Mouse (Mus musculus) lung, postnatal 36 days (tissue): Measurements from ENCODE around the gene Itsn1.

Source experiments
- DNase-seq: peaks from one replicate; pipeline ENCODE4 v3.0.0; 2022; ENCODE audit warnings: mixed read lengths

The Itsn1 gene

GRCm38 (mm10) chr16:91770662-91771061 lies 41.6 kb downstream of the Itsn1 start:
- no peak for DNase-seq

- no peak for DNase-seq
Observed at GRCm38 (mm10) chr16:91771334-91771733, 42.3 kb downstream of the Itsn1 start.

DNA sequence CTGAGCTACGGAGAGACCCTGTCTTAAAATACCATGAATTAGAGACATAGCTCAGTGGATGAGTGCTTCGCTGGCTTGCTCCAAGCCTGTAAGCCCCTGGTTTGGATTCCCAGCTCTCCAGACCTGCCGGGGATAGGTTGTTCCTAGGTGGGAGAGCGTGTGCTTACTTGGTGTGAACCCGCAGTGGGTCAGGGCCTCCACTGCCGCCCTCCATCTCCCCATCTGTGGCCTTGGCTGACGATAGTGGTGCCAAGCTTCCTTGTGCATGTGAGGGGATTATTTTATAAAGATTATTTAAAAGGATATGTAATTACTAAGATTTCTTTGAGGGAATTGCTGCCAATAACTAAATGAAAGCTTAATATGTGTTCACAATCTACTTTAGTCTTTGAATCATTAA lies 43.5 kb downstream of the Itsn1 start:
- DNase-seq: no peak

DNA sequence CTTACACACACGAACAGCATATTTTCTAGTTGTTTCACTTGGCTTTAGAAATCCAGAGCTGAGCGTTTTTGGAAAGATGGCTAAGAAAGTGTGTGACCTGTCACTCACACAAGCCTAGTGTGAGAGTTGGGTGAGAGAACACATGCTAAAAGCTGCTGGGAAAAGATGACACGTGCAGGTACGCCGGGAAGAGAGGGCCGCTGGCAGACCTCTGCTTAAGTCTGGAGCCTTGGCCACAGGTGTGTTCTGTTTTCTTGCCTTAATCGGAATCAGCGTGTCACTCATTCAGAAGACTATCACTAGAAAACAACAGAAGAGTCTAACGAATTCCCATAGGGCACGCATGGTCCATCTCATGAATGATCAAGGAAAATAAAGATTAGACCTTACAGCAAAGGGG lies 50.5 kb downstream of the Itsn1 start:
- no peak for DNase-seq

- no peak for DNase-seq
Observed at GRCm38 (mm10) chr16:91780151-91780550, 51.1 kb downstream of the Itsn1 start.

DNA sequence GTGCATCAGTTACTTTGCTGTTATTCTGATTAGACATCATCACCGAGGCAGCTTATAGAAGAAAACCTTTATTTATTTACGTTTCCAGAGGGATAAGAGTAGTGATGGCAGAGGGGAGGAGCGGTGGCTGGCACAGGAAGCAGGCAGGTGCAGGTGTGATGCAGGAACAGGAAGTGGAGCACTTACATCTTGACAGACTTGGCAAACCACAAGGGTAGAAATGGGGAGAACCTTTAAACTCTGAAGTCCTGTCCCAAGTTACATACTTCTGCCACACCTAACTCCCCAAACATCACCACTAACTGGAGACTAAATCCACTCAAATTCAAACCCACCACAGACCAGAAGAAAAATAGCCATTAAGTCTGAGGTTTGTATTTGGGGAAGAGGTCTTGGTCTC lies 51.7 kb downstream of the Itsn1 start:
- no peak for DNase-seq

- no peak for DNase-seq
Observed at GRCm38 (mm10) chr16:91783191-91783590, 54.1 kb downstream of the Itsn1 start.

- DNase-seq: no peak
Observed at GRCm38 (mm10) chr16:91784298-91784697, 55.2 kb downstream of the Itsn1 start.

- peak; percentile 49 for DNase-seq
Observed at GRCm38 (mm10) chr16:91786425-91786824, 57.3 kb downstream of the Itsn1 start.

DNA sequence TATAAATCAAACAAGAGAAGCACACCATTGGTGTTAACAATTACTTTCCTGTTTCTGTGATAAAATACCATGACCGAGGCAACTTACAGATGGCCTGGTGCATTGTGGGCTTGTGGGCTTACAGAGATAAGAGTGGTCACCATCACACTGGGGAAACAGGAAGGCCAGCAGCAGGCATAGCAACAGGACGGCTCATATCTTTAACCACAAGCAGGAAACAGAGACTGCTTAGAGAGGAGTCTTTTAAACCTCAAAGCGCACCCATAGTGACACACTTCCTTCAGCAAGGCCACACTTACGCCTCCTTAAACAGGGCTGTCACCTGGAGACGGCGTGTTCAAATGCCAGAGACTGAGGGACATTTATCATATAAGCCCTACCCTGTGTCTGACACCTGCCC lies 60.6 kb downstream of the Itsn1 start:
- peak; percentile 25 for DNase-seq

DNA sequence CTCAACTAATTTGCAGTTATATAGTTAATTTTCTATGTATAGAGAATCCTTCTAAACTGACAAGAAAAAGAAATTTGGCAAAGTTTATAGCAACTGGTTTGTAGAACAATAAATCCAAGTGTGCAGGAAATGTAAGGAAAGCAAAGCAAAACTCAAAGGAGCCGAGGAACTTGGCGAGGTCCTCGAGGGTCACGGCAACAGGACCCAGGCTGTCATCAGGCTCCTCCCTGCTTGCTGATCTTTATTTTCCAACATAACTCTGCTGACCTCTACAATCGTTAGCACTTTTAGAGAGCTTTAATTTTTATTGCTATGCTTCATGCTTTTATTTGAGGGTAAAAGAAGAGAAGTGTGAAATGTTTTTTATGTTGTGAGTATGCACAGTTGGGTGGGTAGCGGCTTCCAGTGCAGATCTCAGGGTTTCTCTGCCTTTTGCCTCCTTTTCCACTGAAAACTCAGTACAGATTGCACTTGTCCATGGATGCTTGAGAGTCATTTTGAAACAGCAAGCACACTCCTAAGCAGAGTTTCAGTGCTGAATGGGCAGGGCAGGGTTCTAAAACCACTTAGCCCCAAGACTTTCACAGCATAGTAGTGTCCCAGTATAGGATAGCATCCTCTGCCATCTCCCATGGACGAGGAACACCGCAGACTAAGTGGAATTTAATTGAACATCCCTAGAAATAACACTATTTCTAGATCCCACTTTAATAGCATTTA lies 63.6 kb downstream of the Itsn1 start:
- no peak for DNase-seq

DNA sequence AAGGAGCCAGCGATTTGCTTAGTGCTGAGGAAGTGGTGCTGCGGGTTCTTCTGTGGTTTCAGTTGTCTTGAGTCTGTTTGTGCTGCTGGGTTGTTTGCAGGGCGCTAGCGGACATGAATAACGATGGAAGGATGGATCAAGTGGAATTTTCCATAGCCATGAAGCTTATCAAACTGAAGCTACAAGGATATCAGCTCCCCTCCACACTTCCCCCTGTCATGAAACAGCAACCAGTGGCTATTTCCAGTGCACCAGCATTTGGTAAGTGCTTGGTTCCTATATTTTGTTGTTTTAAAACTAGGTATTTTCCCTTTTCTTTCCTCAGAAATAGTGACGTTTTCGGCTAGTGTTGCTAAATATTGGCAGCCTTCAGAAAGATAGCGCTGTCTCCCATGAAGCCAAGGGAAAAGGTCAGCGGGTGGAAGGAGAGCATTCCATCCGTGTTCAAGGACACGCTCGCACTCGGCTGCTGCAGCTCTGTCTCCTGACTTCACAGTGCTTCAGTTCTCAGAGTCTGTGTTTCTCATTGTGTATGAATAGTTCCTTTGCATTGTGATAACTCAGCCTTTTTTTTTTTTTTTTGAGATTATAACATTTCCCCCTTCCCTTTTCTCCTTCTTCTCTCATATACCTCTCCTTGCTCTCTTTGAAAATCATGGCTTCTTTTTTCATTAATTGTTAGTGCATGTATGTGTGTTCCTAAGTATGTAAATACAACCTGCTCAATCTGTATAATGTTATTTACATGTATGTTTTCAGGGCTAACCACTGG lies 64.6 kb downstream of the Itsn1 start:
- DNase-seq: peak; percentile 15

DNA sequence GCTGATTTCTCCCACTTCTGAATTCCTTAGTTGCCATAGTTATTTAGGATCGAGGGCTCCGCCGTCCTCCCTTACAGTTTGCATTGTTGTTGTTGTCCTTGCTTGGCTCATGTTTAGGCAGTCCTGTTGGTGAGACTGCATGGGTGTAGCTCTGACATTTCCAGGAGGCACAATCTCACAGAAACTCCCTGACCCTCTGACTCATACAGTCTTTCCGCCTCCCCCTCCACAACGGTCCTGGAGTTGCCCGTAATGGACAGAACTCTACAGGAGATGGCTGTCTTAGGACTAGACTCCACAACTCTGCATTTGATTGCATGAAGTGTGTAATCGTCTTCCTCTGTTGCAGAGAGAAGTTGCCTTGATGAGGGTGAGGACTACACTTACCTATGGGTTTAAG lies 65.2 kb downstream of the Itsn1 start:
- no peak for DNase-seq

DNA sequence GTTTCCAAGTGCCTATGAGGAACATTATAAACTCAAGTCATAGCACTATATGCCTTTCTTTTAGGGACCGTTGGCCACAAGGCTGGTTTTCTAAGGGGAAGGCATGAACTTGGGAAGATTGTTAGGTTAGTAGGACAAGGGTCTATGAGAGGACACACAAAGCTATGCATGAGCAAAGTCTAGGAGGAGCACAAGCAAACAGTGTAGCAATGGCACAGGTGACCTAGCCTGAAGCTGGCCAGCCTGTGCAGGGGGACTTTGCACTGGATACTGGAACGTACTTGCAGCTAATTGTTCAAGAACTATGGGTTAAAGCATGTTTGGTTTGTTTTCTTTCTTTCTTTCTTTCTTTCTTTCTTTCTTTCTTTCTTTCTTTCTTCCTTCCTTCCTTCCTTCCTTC lies 66.0 kb downstream of the Itsn1 start:
- DNase-seq: no peak

- DNase-seq: no peak
Observed at GRCm38 (mm10) chr16:91795606-91796005, 66.5 kb downstream of the Itsn1 start.

DNA sequence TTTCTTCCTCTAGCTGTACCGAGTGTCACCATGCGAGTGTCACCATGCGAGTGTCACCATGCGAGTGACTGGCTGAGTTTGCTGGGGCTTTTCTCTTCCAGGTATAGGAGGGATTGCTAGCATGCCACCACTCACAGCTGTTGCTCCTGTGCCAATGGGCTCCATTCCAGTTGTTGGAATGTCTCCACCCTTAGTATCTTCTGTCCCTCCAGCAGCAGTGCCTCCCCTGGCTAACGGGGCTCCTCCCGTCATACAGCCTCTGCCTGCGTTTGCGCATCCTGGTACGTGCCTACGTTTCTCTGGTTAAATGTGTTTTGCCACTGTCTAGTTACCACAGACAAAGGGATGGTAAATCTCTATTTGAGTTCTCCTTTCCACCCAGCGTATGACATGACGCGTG lies 72.3 kb downstream of the Itsn1 start:
- no peak for DNase-seq

DNA sequence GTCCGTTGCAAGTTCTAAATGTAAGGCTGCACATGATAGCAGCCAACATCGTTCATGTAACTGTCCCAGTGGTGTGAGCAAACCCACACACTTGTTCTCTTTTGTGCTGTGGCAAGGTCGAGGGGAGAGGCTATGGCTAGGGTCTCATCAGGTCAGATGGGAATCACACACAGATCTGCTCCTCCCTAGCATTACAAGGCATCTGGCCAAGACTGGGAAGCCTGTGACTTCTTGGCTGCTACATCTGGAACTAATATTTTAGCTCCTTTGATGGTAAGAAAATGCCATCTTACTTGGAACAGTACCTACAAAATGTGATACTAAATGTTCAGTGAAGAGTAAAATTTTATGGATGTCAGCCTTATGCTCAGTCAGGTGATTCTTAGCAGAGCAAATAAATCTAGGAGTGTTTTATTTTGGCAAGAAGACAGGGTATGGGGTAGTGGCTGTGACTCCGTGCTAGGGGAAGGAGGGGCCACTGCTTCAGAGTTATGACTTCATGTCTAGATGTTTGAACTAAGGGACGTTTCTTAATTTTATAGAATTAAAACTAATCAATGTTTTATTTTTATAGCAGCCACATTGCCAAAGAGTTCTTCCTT lies 73.5 kb downstream of the Itsn1 start:
- no peak for DNase-seq

DNA sequence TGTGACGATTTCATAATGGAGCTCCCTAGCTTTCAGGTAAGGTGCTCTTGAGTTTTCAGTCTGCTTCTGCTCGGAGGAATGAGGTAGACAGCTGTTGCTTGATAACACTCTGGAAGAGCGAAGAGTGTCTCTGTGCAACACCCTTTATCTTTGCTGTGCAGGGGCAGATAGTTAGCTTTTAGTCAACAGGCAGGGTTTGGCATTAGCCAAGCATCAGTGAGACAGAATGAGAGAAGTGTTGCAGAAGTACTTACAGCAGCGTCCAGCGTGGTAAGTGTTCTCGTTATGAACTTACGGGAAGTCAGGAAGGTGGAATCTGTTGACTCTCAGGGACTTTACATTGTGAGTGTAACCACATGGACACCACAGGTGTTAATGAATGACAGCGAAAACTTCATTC lies 75.3 kb downstream of the Itsn1 start:
- DNase-seq: no peak

- peak; percentile 14 for DNase-seq
Observed at GRCm38 (mm10) chr16:91804831-91805230, 75.8 kb downstream of the Itsn1 start.

DNA sequence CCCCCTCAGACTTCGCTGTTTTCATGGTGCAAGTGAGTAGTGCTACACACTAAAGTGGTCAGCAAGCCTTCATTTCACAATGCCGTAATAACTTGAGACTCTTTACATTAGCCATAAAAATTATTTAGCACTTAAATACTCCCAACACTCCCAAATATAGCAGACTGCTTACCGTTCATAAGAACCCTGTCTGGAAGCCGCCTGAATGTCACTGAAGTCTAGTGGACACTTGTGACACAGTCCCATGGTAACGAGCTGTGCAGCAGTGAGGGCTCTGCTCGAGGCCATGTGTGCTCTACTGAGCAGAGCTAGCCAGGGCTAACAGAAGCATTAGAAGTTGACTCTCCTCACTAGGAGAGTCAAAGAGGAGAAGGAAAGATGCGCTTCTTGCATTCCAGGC lies 81.2 kb downstream of the Itsn1 start:
- DNase-seq: no peak

DNA sequence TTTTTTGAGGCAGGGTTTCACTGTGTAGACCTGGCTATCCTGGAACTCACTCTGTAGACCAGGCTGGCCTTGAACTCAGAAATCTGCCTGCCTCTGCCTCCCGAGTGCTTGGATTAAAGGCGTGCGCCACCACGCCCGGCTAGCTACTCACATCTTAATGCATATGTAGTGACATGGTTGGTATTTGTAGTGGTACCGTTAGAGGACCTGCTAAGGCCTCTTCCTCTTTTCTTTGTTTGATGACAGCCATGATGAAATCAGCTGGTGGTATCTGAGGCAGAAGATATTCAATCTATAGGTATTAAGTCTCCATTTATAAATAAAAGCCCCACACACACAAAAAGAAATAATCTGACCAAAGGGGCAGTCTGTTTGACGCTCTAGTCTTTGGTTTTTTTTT lies 82.3 kb downstream of the Itsn1 start:
- no peak for DNase-seq

- no peak for DNase-seq
Observed at GRCm38 (mm10) chr16:91811876-91812275, 82.8 kb downstream of the Itsn1 start.

DNA sequence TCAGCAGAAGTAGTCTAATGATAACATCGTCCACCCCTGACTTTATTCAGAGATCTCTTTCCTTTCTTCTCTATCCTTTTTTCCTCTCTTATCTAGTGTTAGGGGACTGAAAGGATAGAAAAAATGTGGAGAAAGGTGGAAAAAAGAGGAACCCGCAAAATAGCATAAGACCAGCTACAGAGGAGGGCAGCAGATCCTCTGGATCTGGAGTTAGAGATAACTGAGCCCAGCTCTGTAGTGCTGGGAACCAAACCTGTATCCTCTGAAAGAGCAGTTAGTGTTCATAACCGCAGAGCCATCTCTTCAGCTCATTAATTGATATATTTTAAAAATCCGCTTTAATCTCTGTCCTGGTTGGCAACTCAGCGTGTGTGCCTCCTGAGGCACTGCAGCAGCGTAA lies 84.5 kb downstream of the Itsn1 start:
- DNase-seq: no peak

DNA sequence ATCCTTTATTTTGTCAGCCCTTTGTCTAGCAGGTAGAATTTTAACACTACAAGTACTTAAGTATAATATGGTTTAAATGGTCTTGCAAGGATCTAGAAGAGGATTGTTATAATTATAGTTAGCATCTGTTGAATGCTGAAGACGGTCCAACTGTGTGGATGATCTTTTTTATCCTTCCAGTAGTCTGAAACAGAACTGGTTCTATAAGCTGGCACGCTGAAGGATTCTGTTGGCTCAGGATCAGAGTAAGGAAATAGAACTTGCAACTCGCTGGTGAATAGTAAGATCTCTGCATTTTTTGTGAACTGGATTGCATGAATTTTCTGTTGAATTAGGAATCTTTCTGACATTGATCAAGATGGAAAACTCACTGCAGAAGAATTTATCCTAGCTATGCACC lies 86.0 kb downstream of the Itsn1 start:
- DNase-seq: no peak
